Mouse (Mus musculus): ENCODE results near the gene Rreb1.

- TF ChIP-seq USF2 (IDR thresholded peaks at IDR 0.05; ENCODE audit: borderline replicate concordance in 1 of 2, insufficient read depth in 1 of 2, low read depth in 1 of 2, low read length in 2 of 2) (no peak), MXI1 (IDR thresholded peaks at IDR 0.05; ENCODE audit: low read depth, low read length) (no peak), CTCF (IDR thresholded peaks at IDR 0.05 in 2 of 3, conservative IDR thresholded peaks at IDR 0.05 in 1 of 3; ENCODE audit: control insufficient read depth in 1 of 3, insufficient read depth in 1 of 3, low read depth in 2 of 3, low read length in 3 of 3, poor library complexity in 1 of 3, severe bottlenecking in 1 of 3) (no peak), TCF12 (IDR thresholded peaks at IDR 0.05; ENCODE audit: low read depth, low read length) (no peak), MAX (IDR thresholded peaks at IDR 0.05; ENCODE audit: low read length) (no peak), CHD2 (IDR thresholded peaks at IDR 0.05; ENCODE audit: low read length) (no peak)
Observed at GRCm38 (mm10) chr13:37872142-37872835, 94.1 kb downstream of the Rreb1 start.
